Mouse (Mus musculus) MEL (cell line): ENCODE measurements around the gene Acad11. TPM values are rescaled to one million over a fixed set of nuclear protein-coding genes. Genes with fewer than 3 reads are reported as not detected.

Experiments
- DNase-seq: peaks from one replicate; pipeline ENCODE4 v3.0.0; 2011; ENCODE audit warnings: low read depth, low spot score
- H3K27ac ChIP-seq: 2 replicates; pipeline ENCODE4 v1.5.1; 2012; ENCODE audit warnings: low read depth, mild to moderate bottlenecking, control low read depth, low read length, moderate library complexity; ENCODE audit not compliant: control insufficient read depth
- H3K27me3 ChIP-seq, 2 experiments: fragments of 150-350 bp in 1 of 2; sonication (generic) in 1 of 2; 2 replicates each; pipeline ENCODE4 v1.6.1; 2012; ENCODE audit warnings: low read length in 2 of 2, mild to moderate bottlenecking in 2 of 2, improper control_type of control experiment in 1 of 2, moderate library complexity in 1 of 2; ENCODE audit not compliant: insufficient read depth in 2 of 2, control insufficient read depth in 1 of 2
- H3K36me3 ChIP-seq, 2 experiments: 2 replicates each; pipeline ENCODE4 v1.6.1; 2012 to 2014; ENCODE audit warnings: low read length in 2 of 2, improper control_type of control experiment in 1 of 2, inconsistent platforms in 1 of 2, mild to moderate bottlenecking in 1 of 2; ENCODE audit not compliant: insufficient read depth in 2 of 2, control insufficient read depth in 1 of 2
- H3K4me1 ChIP-seq, 2 experiments: fragments of 150-350 bp in 1 of 2; sonication (generic) in 1 of 2; 2 replicates each; pipeline ENCODE4 v1.6.1; 2012; ENCODE audit warnings: low read length in 2 of 2, improper control_type of control experiment in 1 of 2, mild to moderate bottlenecking in 1 of 2; ENCODE audit not compliant: insufficient read depth in 2 of 2, control insufficient read depth in 1 of 2
- H3K4me3 ChIP-seq, 2 experiments: fragments of 150-350 bp in 1 of 2; sonication (generic) in 1 of 2; 2 replicates each; pipeline ENCODE4 v1.5.1; 2012; ENCODE audit warnings: low read depth in 2 of 2, low read length in 2 of 2, mild to moderate bottlenecking in 2 of 2, moderate library complexity in 2 of 2, control low read depth in 1 of 2, improper control_type of control experiment in 1 of 2; ENCODE audit not compliant: control insufficient read depth in 1 of 2, insufficient read depth in 1 of 2
- H3K79me2 ChIP-seq: 2 replicates; pipeline ENCODE4 v1.6.1; 2012; ENCODE audit warnings: mild to moderate bottlenecking, low read length, moderate library complexity; ENCODE audit not compliant: control insufficient read depth, poor library complexity, insufficient read depth
- H3K9ac ChIP-seq: 2 replicates; pipeline ENCODE4 v1.6.1; 2012; ENCODE audit warnings: low read depth, mild to moderate bottlenecking, control low read depth, low read length, moderate library complexity; ENCODE audit not compliant: control insufficient read depth, poor library complexity, severe bottlenecking
- H3K9me3 ChIP-seq: fragments of 150-350 bp; sonication (generic); replicated peaks from 2 replicates; pipeline ENCODE4 v1.6.1; 2012; ENCODE audit warnings: mild to moderate bottlenecking, low read length, improper control_type of control experiment, moderate library complexity; ENCODE audit not compliant: insufficient read depth
- CTCF ChIP-seq, 3 experiments: IDR thresholded peaks in 2 of 3; conservative IDR thresholded peaks in 1 of 3; 2 replicates each; pipeline ENCODE4 v1.5.1; 2011 to 2012; ENCODE audit warnings: low read length in 3 of 3, low read depth in 2 of 3, mild to moderate bottlenecking in 2 of 3, improper control_type of control experiment in 1 of 3, inconsistent platforms in 1 of 3, mixed read lengths in 1 of 3, moderate library complexity in 1 of 3; ENCODE audit not compliant: control insufficient read depth in 1 of 3, insufficient read depth in 1 of 3, poor library complexity in 1 of 3, severe bottlenecking in 1 of 3
- E2F4 ChIP-seq: IDR thresholded peaks from 2 replicates; pipeline ENCODE4 v1.6.1; 2011; ENCODE audit warnings: low read depth, low read length, improper control_type of control experiment, borderline replicate concordance
- ELF1 ChIP-seq: IDR thresholded peaks from 2 replicates; pipeline ENCODE4 v1.6.1; 2014; ENCODE audit warnings: low read depth, mild to moderate bottlenecking, inconsistent platforms, low read length, improper control_type of control experiment, moderate library complexity
- EP300 ChIP-seq, 2 experiments: IDR thresholded peaks; 2 replicates each; pipeline ENCODE4 v1.6.1; 2011; ENCODE audit warnings: improper control_type of control experiment in 2 of 2, low read length in 2 of 2, low read depth in 1 of 2, mild to moderate bottlenecking in 1 of 2
- GABPA ChIP-seq: IDR thresholded peaks from 2 replicates; pipeline ENCODE4 v1.6.1; 2012; ENCODE audit warnings: low read depth, mild to moderate bottlenecking, inconsistent platforms, low read length, improper control_type of control experiment, moderate library complexity
- GATA1 ChIP-seq: IDR thresholded peaks from 2 replicates; pipeline ENCODE4 v1.6.1; 2011; ENCODE audit warnings: low read depth, low read length, improper control_type of control experiment
- MAFK ChIP-seq: IDR thresholded peaks from 2 replicates; pipeline ENCODE4 v1.6.1; 2011; ENCODE audit warnings: low read depth, mild to moderate bottlenecking, low read length, improper control_type of control experiment, borderline replicate concordance
- MEF2A ChIP-seq: IDR thresholded peaks from 2 replicates; pipeline ENCODE4 v1.6.1; 2014; ENCODE audit warnings: low read depth, mild to moderate bottlenecking, inconsistent platforms, low read length, improper control_type of control experiment; ENCODE audit not compliant: poor library complexity, insufficient replicate concordance, severe bottlenecking; ENCODE audit errors: extremely low read depth
- NRF1 ChIP-seq: IDR thresholded peaks from 2 replicates; pipeline ENCODE4 v1.6.1; 2014; ENCODE audit warnings: low read depth, mild to moderate bottlenecking, inconsistent platforms, low read length, improper control_type of control experiment, moderate library complexity; ENCODE audit not compliant: poor library complexity, insufficient read depth, severe bottlenecking
- POLR2A ChIP-seq, 2 experiments: IDR thresholded peaks; 2 replicates each; pipeline ENCODE4 v1.6.1; 2011 to 2012; ENCODE audit warnings: low read length in 2 of 2, mild to moderate bottlenecking in 2 of 2, control low read depth in 1 of 2, improper control_type of control experiment in 1 of 2, low read depth in 1 of 2, moderate library complexity in 1 of 2; ENCODE audit not compliant: control insufficient read depth in 1 of 2, insufficient read depth in 1 of 2, poor library complexity in 1 of 2
- POLR2AphosphoS5 ChIP-seq: IDR thresholded peaks from 2 replicates; pipeline ENCODE4 v1.6.1; 2012; ENCODE audit warnings: low read depth, borderline replicate concordance, mild to moderate bottlenecking, inconsistent platforms, low read length, moderate library complexity, mixed read lengths
- RCOR1 ChIP-seq: IDR thresholded peaks from 2 replicates; pipeline ENCODE4 v1.6.1; 2012; ENCODE audit warnings: low read depth, mild to moderate bottlenecking, inconsistent platforms, low read length, improper control_type of control experiment
- SIN3A ChIP-seq: IDR thresholded peaks from 2 replicates; pipeline ENCODE4 v1.6.1; 2012; ENCODE audit warnings: low read length, improper control_type of control experiment, inconsistent platforms
- SMC3 ChIP-seq: IDR thresholded peaks from 2 replicates; pipeline ENCODE4 v1.6.1; 2011; ENCODE audit warnings: low read depth, low read length, improper control_type of control experiment
- TBP ChIP-seq: IDR thresholded peaks from 2 replicates; pipeline ENCODE4 v1.8.0; 2011; ENCODE audit warnings: low read depth, low read length, improper control_type of control experiment
- ZC3H11A ChIP-seq: IDR thresholded peaks from 2 replicates; pipeline ENCODE4 v1.6.1; 2012; ENCODE audit warnings: low read depth, mild to moderate bottlenecking, inconsistent platforms, low read length, improper control_type of control experiment
- ZMIZ1 ChIP-seq: IDR thresholded peaks from 2 replicates; pipeline ENCODE4 v1.6.1; 2012; ENCODE audit warnings: low read depth, mild to moderate bottlenecking, inconsistent platforms, low read length, improper control_type of control experiment, moderate library complexity
- polyA plus RNA-seq, 2 experiments: library from polyadenylated mRNA; stranded (reverse) in 1 of 2; unstranded in 1 of 2; fragments of >175 nt in 1 of 2; fragments of >200 nt in 1 of 2; gene quantifications; 2 replicates each; pipeline versions ENCODE4 v1.2.1 to v1.2.4; 2012; ENCODE audit warnings: low replicate concordance in 2 of 2, low read depth in 1 of 2; ENCODE audit not compliant: insufficient read length in 2 of 2, insufficient read depth in 1 of 2, missing spikeins in 1 of 2
- total RNA-seq: library from RNA; depleted of rRNA; stranded (reverse); fragments of 300-350 nt; gene quantifications from 2 replicates; pipeline ENCODE4 v1.2.3, GENCODE M21; 2012

The Acad11 gene
- total and polyA plus RNA-seq, 3 experiments, result 14.2 to 16.0 TPM; not detected in 1

DNA sequence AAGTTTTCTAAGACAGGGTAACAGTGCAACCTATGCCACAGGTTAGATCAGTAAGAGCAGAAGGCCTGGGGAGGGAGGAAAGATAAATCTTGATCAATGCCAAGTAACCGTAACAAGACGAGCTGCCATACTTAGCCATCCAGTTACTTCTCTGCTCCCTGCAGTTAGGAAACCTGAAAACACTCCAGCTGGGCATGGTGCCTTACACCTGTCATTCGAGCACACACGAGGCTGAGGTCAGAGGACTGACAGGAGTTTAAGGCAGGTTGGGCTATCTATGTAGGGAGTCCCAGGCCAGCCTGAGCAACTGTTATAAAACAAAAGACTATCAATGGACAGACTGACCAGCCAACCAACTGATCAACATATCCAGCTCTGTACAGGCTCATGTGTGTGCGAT is 102.7 kb downstream of the Acad11 start:
- no peaks in the 10 kb centered on the region for H3K4me1 ChIP-seq
- H3K27ac ChIP-seq, result no peak overlapping the region
- no peak overlapping the region for H3K9ac ChIP-seq
- TF ChIP-seq NRF1, result no peak
- no peak for TF ChIP-seq RCOR1
- TF ChIP-seq ZC3H11A, result no peak
- TF ChIP-seq CTCF (IDR thresholded peaks at IDR 0.05 in 2 of 3, conservative IDR thresholded peaks at IDR 0.05 in 1 of 3; ENCODE audit: control insufficient read depth in 1 of 3, insufficient read depth in 1 of 3, low read depth in 2 of 3, low read length in 3 of 3, poor library complexity in 1 of 3, severe bottlenecking in 1 of 3), result no peak
- no peak for TF ChIP-seq ZMIZ1
- no peak for TF ChIP-seq TBP
- no peak for TF ChIP-seq EP300 (IDR thresholded peaks at IDR 0.05; ENCODE audit: low read depth in 1 of 2, low read length in 2 of 2)
- TF ChIP-seq ELF1, result no peak
- TF ChIP-seq GABPA, result no peak
- TF ChIP-seq POLR2AphosphoS5, result no peak
- no peak for TF ChIP-seq SIN3A
- TF ChIP-seq E2F4, result no peak
- TF ChIP-seq SMC3, result no peak
- H3K36me3 ChIP-seq, result peaks cover 0 to 15% of the 10 kb centered on the region in 2 experiments; a peak in 2 of 4 replicates
- H3K4me3 ChIP-seq, result no peak overlapping the region
- no peak for DNase-seq
- no peaks in the 10 kb centered on the region for H3K79me2 ChIP-seq
- H3K9me3 ChIP-seq, result no peaks in the 10 kb centered on the region
- H3K27me3 ChIP-seq, result no peaks in the 10 kb centered on the region

DNA sequence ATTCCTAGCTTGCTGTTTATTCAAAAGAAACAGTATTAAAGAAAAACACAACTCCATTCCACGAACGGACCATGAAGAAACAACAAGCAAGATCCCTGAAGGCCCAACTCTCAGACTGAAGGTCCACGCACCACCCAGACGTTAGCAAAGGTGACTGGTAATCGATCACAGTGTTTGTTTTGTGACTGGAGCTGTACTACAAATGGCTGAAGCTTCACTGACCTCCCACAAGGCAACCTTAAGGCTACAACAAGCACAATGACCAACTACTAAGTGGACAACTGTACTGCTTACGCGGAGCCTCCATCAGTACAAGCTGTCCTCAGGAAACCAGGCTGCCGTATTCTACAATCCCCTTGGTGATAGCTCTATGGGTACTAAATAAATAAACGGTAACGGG is 106.8 kb downstream of the Acad11 start:
- Histone ChIP-seq H3K9ac (no peak overlapping the region), H3K4me3 (no peak overlapping the region), H3K36me3 (peaks cover 0 to 11% of the 10 kb centered on the region in 2 experiments; a peak in 2 of 4 replicates), H3K4me1 (no peaks in the 10 kb centered on the region), H3K9me3 (no peaks in the 10 kb centered on the region), H3K27me3 (no peaks in the 10 kb centered on the region), H3K27ac (no peak overlapping the region), H3K79me2 (no peaks in the 10 kb centered on the region)
- DNase-seq, result no peak
- no peak for TF ChIP-seq GATA1
- no peak for TF ChIP-seq MAFK
- no peak for TF ChIP-seq SMC3
- TF ChIP-seq POLR2A (IDR thresholded peaks at IDR 0.05; ENCODE audit: control insufficient read depth in 1 of 2, insufficient read depth in 1 of 2, low read depth in 1 of 2, low read length in 2 of 2, poor library complexity in 1 of 2), result no peak
- TF ChIP-seq MEF2A, result no peak
